In the genomic region with DNA sequence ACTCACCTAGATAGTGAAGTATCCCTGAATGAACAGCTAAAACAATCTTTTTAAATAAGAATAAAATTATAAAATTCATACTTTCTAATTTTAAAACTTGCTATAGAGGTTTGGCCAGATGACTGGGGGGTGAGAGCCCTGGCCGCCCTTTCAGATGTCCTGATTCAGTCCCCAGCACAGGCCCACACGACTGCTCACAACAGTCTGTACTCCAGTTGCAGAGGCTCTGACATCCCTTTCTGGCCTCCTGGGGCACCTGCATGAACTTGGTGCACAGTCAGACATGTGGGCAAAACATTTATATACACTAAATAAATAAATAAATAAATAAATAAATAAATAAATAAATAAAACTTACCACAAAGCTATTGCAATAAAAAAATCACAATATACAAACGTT, we compare ENCODE assay signal across 28 mouse cellular contexts. TPM values are rescaled to one million over a fixed set of nuclear protein-coding genes. Genes with fewer than 3 reads are reported as not detected.
"Had no signal": no experiment of that assay in that cellular context is flagged by ENCODE, and none has a peak within 500 bp of the region (broad histone marks: within the 10 kb centered on the region; RNA-seq: fewer than 3 reads in every experiment).

No protein-coding gene starts in this region.

- DNase-seq: cerebellum, adult 2 months; cerebellum, adult 8-10 months; cerebellum, adult 9-10 months; cerebellum, adult 9-11 months; cerebellum, postnatal 10 days; cerebellum, postnatal 14 days; cerebellum, postnatal 25 days; cerebellum, postnatal 36 days; embryo, embryonic 11 days; forebrain, postnatal 0 days; gastrocnemius, adult 2 months; gastrocnemius, postnatal 10 days; gastrocnemius, postnatal 14 days; gastrocnemius, postnatal 25 days; gastrocnemius, postnatal 36 days; heart, adult 18-20 months; heart, adult 2 months had no signal

- H3K9ac ChIP-seq: embryonic facial prominence, embryonic 12.5 days; embryonic facial prominence, embryonic 13.5 days; embryonic facial prominence, embryonic 15.5 days; forebrain, embryonic 12.5 days; forebrain, embryonic 13.5 days; forebrain, embryonic 15.5 days; forebrain, postnatal 0 days had no signal

- H3K4me1 ChIP-seq: embryonic facial prominence, embryonic 10.5 days; embryonic facial prominence, embryonic 12.5 days; embryonic facial prominence, embryonic 13.5 days; embryonic facial prominence, embryonic 15.5 days; forebrain, embryonic 12.5 days; forebrain, embryonic 13.5 days; forebrain, embryonic 15.5 days had no signal

- H3K4me3 ChIP-seq: embryonic facial prominence, embryonic 10.5 days; embryonic facial prominence, embryonic 12.5 days; embryonic facial prominence, embryonic 13.5 days; embryonic facial prominence, embryonic 15.5 days; erythroblast, embryonic 14.5 days; forebrain, embryonic 10.5 days; forebrain, embryonic 12.5 days; forebrain, embryonic 13.5 days; forebrain, embryonic 15.5 days; gastrocnemius, adult 2 months; heart, adult 2 months had no signal

- H3K4me2 ChIP-seq: embryonic facial prominence, embryonic 12.5 days; embryonic facial prominence, embryonic 13.5 days; embryonic facial prominence, embryonic 15.5 days; forebrain, embryonic 12.5 days; forebrain, embryonic 13.5 days; forebrain, embryonic 15.5 days had no signal

- H3K9me3 ChIP-seq: embryonic facial prominence, embryonic 10.5 days; embryonic facial prominence, embryonic 12.5 days; embryonic facial prominence, embryonic 13.5 days; embryonic facial prominence, embryonic 15.5 days; forebrain, embryonic 10.5 days; forebrain, embryonic 12.5 days; forebrain, embryonic 13.5 days; forebrain, embryonic 15.5 days had no signal

- H3K36me3 ChIP-seq: embryonic facial prominence, embryonic 10.5 days; embryonic facial prominence, embryonic 12.5 days; embryonic facial prominence, embryonic 13.5 days; embryonic facial prominence, embryonic 15.5 days; forebrain, embryonic 10.5 days; forebrain, embryonic 12.5 days; forebrain, embryonic 15.5 days had no signal

- ATAC-seq: forebrain, embryonic 13.5 days; forebrain, embryonic 14.5 days; forebrain, embryonic 15.5 days; forebrain, embryonic 16.5 days; forebrain, postnatal 0 days had no signal

- H3K27ac ChIP-seq: embryonic facial prominence, embryonic 10.5 days; embryonic facial prominence, embryonic 12.5 days; embryonic facial prominence, embryonic 13.5 days; embryonic facial prominence, embryonic 15.5 days; forebrain, embryonic 10.5 days; forebrain, embryonic 12.5 days; forebrain, embryonic 13.5 days; forebrain, embryonic 15.5 days; gastrocnemius, adult 2 months; heart, adult 2 months had no signal

RNA-seq across cellular contexts. Expression of a gene that starts 14.4 kb away (rescaled TPM):
- polyA plus RNA-seq: erythroblast, embryonic 14.5 days had no signal
